Mouse (Mus musculus): Measurements from ENCODE around the gene Srcap.
A peak's percentile ranks its signal among the peaks of the same experiment; 100 is the strongest.

Gene Srcap

DNA sequence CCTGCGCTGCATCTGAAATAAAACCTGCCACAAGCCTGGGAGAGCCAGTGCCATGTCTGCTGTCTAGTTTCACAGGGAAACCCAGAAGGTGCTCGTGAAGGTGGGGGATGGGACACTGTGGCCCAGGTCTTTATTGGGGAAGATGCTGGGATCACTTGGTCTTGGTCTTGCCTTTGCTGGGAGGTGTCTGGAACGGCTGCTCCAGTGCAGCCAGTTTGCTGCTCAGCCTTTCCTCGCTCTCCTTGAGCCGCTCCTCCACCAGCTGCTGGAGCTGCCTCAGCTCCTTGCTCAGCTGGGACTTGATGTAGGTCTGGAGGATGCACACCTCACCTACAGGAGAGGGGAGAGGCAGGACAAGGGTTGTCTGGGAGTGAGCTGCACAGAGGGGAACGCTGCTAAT, 71.5 kb downstream of the Srcap start:
- no peak for DNase-seq

DNA sequence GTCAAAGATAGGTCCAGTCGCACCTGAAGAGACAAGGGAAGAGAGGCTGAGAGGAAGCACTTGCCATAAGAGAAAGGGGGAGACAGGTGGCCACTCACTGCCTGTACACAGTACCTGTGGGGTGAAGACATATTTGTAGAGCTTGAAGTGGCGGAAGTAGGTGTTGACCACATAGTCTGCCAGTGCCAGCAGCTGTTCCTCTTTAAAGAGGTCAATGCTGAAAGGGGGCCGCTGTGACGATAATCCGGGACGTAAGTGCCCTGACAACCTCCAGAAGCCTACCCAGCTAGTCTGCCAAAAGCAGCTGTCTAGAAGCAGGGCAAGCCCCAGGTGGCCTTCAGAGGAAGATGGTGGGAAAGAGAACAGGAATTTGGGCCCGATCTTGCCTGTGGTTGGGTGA, 73.2 kb downstream of the Srcap start:
- peak in 1 of 2 experiments; percentile 3 for DNase-seq

DNA sequence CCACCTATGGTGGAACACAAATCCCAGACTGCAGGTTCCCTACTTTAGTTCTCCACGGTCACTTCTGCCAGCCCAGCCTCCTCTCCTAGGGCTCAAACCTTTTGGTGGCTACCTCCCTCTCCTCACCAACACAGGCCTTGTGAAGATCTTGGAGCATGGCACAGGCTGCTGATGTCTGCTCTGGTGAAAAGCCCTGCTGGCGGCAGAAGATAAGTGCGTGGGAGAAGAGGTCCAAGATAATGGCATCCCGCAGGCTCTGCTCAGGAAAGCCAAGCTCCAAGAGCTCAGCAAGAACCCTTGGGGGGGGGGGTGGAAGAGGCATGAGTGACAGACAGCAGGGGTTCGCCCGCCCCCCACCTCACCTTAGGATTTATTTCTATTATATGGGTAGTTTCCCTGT, 74.4 kb downstream of the Srcap start:
- DNase-seq, result no peak

DNA sequence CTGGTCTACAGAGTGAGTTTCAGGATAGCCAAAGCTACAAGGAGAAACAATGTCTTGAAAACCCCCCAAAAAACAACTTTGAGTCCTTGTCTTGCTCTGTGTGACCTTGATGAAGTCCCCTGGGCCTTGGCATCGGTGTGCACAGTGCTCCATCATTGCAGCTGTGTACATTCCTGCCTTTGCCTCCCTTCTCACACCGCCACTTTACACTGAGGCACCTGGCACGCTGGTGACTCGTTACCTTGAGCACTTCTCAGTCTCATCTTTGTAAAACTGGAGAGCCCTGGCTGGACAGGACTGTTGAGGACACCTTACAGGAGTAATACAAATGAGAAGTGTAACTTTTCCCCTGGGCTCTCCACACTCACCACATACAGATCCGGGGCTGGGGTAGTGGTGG, 75.4 kb downstream of the Srcap start:
- DNase-seq, result peak in 1 of 2 experiments; percentile 4

DNA sequence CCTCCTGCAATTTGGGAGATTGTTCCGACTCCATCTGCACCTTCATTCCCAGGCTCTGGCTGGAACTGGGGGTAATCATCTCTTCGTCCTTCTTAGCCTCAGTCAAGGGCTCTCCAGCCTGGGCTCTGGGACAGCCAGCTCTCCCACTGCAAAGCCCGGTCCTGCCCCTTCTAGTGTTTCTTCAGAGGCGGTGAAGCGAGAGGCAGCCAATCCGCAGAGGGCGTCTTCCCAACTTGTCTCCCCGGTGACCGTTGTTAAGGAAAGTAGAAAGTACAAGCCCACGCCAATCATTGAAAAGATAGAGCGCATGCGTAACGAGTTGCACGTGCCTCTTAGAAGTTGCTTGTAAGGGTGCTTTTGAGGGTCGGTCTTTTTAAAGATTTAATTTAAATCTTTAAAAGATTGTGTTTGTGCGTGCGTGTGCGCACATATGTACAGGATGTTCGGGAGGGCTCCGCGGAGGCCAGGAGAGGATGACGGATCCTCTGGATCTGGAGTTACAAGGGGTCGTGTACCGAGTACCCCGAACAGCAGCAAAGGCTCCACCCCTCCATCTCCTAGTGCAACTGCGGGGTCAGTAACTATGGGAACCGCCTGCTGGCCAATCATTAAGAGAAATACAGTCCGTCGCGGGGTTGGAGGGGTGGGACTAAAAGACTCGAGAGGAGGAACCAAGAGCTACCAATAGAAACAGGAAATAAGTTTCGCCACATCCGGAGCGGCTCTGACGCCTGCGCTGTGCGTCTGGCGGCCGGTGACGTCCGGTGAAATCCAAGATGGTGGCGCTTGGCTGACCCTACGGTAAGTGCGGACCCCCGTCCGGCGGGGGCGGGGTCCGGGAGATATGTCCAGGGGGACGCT, 76.5 kb downstream of the Srcap start, which contains the start of the genes Ccdc189 and Rnf40:
Ccdc189 (minus strand) TSS at position 585 of the 861 bp plus-strand sequence.
Rnf40 (plus strand) TSS at position 757 of the 861 bp plus-strand sequence.
- peak; percentile 87 to 94 for DNase-seq

DNA sequence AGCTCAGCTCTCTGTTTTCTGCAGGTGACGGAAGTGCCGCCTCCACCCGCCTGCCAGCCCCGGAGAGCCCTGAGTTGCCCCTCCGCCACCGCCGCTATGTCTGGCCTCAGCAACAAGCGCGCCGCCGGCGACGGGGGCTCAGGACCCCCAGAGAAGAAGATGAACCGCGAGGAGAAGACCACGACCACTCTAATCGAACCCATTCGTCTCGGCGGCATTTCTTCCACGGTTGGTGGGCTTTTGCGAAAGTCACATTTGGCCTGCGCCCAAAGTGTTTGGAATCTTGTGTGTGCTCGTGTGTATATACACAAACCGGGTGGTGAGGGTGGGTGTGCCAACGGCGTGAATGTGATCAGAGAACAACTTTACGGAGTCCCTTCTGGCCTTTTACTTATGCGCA, 77.1 kb downstream of the Srcap start:
- DNase-seq, result no peak

DNA sequence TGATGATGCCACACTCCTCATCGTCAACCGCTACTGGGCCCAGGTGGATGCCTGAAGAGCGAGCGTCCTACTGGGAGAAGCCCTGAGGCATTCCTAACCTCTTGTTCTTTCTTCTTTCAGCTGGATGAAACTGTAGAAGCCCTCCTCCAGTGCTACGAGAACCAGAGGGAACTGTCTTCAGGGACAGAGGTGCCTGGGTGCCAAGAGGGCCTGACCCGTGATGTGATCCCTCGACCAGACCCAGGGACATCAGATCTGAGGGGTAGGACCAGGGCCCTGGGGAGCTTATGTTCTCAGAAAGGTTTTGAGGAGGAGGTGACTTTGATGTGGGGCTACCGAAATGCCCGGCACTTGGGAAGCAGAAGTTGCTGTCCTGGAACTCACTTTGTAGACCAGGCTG, 77.9 kb downstream of the Srcap start:
- no peak for DNase-seq

DNA sequence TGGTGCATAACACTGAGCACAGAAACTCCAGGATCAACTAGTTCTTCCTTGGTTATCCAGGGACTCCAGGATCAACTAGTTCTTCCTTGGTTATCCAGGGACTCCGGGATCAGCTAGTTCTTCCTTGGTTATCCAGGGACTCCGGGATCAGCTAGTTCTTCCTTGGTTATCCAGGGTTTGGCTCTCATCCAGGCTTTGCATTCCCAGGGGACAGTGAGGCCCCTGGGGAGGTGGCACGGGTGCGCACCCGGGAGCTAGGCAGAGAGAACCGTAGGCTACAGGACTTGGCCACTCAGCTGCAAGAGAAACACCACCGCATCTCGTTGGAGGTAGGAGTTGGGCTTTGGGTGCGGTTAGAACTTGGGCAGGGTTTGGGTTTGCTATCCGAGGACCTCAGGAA, 79.3 kb downstream of the Srcap start:
- no peak for DNase-seq

DNA sequence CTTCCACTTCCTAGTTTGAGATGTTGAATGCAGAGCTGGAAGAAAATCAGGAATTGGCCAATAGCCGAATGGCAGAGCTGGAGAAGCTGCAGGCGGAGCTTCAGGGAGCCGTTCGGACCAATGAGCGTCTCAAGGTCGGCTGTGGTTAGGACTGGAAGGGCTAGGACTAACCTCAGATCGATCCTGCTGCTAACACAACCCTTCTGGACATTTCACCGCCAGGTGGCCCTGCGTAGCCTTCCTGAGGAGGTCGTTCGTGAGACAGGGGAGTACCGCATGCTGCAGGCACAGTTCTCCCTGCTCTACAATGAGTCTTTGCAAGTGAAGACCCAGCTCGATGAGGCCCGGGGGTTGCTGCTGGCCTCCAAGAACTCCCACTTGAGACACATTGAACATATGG, 80.8 kb downstream of the Srcap start:
- no peak for DNase-seq

DNA sequence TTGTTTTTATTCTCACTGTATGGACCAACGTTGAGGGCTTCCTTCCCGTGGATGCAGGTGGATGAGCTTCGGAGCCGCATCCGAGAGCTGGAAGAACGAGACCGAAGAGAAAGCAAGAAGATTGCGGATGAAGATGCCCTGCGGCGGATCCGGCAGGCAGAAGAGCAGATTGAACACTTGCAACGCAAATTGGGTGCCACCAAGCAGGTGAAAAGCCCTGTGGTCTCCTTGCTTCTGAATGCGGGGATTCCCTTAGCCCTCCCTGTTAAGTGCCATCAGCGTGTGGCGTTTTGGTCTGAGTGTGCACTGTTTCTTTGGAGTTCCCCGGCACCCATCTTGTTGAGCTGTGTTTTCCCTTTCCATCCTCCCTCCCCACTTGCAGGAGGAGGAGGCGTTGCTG, 85.0 kb downstream of the Srcap start:
- no peak for DNase-seq

DNA sequence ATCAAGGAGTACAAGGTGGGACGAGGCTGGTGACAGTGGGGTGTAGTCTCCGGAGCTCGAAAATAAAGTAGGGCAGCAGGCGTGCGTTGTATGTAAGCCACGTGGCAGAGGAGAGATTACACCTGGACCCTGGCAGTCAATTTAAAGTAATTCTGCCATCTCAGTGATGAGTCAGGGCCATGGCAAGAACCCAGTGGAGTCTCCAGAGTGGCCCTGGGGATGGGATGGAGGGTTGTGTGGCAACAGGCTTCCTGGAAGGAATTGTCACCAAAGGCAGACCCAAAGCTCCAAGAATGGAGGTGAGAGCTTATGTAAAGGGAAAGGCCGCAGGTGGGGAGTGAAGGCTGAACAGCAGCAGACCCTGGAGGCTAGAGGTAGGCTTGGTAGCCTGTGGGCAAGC, 88.8 kb downstream of the Srcap start:
- no peak for DNase-seq

DNA sequence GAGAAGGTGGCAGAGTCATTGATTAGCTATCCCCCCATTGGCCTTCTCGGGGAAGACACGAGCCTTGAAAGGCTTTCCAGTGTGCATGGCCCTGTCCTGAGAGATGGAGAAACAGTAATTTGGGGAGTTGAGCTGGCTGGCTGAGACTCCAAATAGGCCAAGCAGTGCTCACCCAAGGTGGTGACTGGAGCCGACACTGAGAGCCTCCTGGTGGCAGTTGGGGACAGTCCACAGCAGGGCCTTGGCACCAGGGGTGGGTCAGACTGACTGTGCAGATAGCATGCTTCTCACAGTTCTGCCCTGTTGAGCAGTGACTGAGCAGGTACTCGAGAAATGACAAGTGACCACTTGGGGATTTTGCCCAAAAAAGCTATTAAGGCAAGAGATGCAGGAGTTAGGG, 90.0 kb downstream of the Srcap start:
- DNase-seq, result no peak

DNA sequence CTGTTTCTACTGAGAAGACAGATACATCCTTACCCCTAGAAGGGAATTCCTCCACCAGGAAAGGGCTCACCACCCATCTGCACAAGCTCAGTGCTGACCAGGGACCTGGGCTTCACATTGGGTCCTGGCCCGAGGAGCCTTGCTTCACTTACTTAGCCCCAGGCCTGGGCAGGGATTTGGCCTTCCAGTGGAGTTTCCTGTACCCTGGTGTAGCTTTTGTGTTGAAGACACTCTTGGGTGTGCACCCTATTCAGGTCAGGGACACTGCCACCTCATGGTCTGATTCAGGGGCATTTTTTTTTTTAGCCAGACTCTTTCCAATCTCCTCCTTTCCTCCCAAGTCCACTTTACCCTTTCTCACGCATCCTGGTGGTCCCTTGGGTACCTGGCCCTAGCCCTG, 91.1 kb downstream of the Srcap start:
- no peak for DNase-seq

DNA sequence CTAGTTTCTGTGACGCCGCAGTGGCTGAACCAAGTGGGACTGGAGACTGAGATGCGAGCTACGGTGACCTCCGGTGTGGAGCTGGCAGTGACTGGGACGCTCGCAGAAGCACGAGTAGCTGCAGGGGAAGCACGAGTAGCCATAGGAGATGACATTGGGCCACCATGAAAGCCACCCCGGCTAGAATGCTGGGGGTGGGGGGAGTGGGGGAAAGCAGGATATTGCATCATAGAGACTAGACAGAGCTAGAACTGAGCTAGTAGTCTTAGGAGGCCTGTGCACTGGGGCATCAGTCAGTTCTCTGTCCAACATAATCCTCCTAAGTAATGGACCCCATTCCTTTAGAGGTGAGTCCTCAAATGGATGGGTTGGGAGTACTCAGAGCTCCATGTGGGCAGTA, 92.5 kb downstream of the Srcap start:
- DNase-seq, result no peak

DNA sequence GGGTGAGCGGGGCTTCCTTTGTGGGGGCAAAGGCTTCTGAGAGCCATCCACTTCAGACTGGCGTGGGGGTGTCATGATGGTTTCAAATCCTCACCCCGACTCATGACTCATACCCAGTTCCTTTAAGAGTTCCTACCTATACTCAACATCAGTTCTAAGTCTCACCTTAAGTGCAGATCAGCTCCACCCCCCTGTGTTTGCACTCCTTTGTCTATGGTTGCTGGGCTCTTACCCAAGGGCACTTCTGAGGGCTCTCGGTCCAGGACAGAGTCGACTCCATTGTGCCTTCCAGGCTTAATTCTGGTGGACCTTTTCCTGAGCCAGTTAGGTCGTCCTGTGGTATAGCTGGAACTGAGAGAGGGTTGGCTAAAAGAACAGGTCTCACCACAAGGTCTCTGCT, 95.4 kb downstream of the Srcap start:
- DNase-seq, result no peak

Measured in thymus, adult 18-20 months (tissue).